Mouse (Mus musculus) retina, adult 2 months (tissue): ENCODE measurements around the gene Mrps21.
A peak's percentile ranks its signal among the peaks of the same experiment; 100 is the strongest.
"Not testable (repeated sequence)": the region's sequence is repeated elsewhere in the genome, so short reads cannot be mapped to it uniquely, and the experiment has no call there.

Experiments used
- DNase-seq: peaks from one replicate; pipeline ENCODE4 v3.0.0-alpha.2; 2012; ENCODE audit warnings: low read depth, low spot score

Mrps21 gene

DNA sequence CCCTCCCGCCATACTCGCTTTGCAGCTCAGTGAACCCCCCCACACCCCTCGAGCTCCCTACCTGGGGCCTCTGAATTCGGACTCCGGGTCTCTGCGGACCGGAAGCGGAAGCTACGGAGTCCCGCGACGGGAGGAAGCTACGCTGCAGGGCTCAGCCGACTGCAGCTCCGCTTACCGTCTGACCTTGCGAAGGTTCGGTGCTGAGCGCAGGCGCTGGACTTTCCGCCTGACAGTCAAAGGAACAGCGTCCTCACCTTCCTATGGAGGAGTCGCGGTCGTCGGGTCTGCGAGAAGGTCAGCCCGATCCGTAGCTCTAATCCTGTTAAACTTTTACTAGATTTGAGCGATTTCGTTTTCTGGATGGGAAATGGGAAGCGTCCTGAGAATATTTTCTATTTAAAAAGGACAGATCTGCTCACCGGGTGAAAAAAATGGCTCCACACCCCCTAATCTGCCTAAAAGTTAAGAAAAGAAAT lies at the start of gene Mrps21:
TSS of gene Mrps21 (minus strand) at position 128 of the 476 bp plus-strand sequence.
- DNase-seq, result peak; percentile 77

DNA sequence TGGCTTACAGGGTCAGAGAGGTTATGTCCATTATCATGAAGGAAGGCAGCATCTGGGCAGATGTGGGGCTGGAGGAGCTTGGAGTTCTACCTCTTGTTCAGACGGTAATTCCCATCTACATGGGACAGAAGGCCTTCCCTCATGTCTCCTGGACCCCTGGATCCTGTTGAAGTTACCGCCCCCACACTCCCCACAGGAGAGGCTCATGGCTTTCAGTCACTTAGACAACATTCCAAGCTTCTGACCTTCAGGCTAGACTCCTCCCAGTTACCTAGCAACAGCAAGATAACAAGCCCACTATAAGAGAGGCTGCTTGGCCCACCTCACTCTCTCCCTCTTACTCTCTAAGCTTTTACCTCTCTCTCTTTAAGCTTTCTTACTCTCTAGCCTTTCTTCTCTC lies 49.2 kb upstream of the Mrps21 start:
- not testable (repeated sequence) for DNase-seq

DNA sequence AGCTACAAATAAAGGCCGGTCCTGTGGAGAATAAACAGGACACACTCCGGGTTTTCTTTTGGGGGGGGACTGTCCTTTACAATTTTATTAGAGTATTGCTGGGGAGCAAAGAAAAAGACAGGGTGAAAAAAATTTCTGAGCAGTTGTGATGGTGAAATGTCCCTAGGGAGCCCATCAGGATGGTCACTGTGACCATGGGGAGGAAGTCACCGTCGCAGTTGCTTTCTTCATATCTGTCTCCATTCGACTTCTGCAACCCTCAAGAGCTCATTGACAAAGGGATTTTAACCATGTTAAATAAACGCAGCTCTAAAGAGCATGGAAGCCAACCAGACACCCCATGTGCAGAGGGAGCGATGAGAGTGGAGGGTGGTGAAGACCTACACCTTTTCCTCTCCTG lies 45.4 kb upstream of the Mrps21 start:
- no peak for DNase-seq

DNA sequence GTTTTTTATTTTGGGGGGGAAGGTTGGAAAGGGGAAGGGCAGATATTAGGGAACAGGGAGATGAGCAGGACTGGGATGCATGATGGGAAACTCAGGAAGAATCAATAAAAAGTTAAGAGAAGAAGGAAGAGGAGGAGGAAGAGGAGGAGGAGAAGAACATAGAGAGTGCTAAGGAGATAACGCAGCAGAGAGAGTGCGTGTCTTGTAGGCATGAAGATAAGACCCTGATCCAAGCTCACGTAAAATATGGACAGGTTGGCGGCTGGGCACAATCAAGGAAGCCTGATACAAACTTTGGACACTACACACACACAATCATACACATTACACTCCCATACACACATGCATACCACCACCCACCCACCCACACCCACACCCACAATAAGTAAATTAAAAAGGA lies 43.4 kb upstream of the Mrps21 start:
- no peak for DNase-seq

DNA sequence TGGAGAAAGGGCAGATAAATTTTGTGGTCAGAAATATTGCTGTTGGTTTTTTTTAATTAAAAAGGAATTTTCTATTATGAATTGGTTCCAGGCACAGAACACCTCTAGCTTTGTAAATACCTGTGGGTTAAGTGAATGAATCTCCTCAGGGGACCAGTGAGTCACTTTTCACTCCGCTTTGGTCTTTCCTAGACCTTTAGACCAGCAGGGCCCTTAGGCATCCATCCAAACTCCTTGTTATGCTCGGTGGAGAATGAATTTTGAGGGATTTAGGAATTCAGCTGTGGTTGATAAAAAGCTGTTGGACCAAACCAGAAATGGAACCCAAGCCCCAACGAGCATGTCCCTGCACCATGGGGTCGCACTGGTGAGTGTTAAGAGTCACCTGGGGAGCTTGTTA lies 36.3 kb upstream of the Mrps21 start:
- DNase-seq, result no peak

DNA sequence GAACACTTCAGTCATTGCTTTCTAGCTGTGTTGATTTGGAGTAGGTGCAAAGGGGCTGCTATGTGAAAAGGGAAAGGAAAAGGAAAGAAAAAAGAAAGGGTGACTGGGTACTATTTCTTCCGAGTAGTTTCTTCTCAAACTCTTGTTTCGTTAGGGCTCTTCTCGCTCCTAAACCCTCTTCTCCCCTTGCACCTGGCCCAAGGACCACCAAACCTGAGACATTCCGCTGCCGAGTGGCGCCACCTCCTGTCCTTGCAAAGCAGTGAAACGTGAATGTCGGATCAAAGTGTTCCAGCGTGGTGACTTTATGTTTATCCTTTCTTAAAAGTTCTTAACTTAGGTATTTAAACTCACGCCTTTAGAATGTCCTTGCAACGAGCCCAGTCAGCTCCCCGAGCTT lies 35.5 kb upstream of the Mrps21 start:
- DNase-seq, result no peak

DNA sequence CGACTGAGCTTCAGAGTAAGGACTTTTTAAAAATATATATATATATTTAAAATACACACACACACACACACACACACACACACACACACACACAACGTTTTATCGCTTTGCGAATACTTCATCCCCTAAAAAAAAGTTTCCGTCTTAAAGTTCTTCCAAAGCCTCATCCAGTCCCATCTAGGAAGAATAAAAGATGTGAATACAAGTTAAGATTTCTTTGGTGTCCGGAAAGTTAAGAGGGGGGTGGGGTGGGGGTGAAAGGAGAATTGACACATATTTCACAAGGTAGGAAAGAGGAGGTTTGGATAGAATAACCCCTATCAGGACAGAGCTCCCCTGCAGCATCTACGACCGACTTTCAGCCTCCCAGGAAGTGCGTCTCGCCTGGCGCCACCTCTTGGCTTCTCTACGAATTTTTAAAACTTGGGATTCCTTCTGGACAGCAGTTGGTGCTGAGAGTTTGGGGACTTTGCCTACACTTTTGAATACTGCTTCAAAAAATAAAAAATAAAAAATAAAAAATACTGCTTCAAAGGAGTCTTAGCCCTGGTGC lies 34.7 kb upstream of the Mrps21 start:
- no peak for DNase-seq

DNA sequence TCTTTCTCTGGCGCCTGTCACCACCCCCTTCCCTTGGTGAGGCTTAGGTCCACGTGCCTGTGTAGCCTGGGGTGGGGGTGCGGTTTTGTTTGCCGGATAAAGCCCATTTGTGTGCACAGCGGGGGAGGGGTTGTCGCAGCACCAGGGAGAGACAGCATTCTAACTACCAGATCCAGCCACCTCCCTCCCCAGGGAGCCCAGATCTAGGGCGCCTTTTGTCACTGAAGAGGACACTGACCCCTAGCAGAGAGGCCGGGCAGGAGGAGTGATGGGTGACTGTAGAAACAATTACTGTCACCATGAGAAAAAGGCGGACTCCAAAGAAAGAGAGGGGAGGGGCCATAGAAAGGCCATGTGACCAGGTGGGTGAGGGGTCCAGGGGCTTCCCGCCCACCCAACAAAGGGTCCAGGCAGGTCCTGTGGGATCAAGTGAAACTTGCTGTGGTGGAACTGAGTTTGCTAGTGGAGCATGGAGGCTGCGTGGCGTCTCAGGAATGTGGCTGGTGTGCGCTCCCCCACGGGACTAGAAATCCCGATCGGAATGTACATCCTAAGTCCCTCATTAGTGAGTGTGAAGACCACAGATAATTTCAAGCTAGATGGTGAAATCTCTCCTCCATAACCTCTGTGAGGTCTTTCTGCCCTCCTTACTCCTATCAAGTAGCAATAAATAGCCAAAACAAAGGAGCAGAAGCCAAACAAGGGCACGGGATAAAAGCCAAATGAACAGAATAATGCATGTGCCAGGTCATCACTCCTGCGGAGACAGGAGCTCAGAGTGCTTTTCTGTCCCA lies 34.0 kb upstream of the Mrps21 start:
- no peak for DNase-seq

DNA sequence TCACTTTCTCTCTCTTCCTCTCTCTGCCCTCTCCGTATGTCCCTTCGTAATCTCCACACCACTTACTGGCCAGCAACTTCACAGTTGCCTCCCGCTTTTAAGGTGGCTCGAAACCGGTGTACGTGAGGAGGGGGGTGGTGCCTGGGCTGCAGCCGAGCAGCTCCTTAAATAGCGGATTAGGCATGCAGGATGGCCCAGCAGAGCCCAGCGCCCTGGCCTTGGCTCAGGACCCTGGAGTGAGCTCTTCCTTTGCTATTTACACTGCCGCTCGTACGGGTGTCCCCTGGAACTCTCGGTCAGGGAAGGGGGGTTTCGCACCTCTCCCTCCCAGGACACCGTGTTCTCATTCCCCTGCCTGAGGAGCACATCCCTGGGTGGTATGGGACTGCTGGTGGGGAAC lies 33.2 kb upstream of the Mrps21 start, which contains the start of gene Car14:
TSS of gene Car14 (minus strand) at position 124 of the 400 bp plus-strand sequence.
- no peak for DNase-seq

DNA sequence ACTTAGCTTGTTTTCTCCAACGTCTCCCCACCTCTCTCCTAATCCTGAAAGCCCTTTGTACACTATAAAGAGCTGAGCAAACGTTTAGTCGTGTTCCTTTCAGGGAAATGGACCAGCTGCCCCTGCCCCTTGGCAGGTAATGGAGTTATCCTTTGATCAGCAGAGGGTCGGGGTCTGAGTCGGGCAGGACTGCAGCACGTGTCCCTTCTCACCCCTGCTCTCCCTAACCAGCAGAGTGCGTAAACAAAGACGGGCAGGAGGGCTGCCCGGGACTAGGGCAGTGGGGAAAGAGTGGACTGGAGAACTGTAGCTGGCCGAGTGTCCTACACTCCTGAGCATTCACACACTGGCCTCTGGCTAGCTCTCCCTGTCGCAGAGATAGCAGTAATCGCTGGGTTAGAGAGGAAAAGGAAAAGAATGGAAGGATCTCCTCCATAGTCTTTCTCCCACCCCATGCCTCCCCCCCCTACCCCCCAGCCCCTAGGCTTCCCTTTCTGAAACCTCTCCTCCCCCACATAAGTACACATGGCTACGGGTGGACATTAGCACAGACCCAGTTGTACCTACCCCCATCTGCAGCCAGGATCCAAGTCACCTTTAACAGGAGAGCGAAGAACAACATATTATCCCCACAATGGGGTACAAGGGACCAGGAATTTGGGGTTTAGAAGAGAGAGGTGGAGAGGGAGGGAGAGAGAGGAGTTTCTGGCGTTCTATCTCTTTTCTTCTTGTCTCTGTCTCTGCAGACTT lies 32.6 kb upstream of the Mrps21 start:
- no peak for DNase-seq

DNA sequence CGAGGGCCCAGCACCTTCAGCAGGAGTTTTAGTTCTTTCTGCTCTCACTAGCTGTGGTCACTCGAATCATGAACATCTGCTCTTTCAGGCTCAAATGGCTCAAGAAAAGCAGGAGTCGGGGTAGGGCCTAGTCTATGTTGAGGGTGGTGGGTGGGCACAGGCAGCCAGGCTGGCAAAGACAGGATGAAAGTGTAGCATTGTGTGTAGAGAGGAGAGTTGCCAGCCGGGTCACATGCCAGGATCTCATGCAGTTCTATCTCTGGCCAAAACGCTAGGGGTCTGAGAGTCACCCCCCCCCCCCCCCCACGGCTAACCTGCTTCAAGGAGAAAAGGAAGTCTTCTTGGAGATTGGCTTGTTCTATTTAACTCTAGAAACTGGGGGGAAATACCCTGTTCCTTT lies 31.3 kb upstream of the Mrps21 start:
- DNase-seq, result no peak

DNA sequence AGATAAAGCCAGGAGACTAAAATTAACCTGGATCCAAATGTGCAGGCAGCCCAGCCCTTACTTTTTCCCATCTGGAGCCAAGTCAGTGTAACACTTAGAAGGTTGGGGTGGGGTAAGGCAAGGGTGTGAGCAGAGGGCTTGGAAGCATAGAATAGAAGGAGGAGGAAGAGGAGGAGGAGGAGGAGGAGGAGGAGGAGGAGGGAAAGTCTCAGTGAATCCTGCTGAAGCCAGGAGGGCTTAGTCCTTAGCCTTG lies 31.0 kb upstream of the Mrps21 start:
- DNase-seq, result no peak

DNA sequence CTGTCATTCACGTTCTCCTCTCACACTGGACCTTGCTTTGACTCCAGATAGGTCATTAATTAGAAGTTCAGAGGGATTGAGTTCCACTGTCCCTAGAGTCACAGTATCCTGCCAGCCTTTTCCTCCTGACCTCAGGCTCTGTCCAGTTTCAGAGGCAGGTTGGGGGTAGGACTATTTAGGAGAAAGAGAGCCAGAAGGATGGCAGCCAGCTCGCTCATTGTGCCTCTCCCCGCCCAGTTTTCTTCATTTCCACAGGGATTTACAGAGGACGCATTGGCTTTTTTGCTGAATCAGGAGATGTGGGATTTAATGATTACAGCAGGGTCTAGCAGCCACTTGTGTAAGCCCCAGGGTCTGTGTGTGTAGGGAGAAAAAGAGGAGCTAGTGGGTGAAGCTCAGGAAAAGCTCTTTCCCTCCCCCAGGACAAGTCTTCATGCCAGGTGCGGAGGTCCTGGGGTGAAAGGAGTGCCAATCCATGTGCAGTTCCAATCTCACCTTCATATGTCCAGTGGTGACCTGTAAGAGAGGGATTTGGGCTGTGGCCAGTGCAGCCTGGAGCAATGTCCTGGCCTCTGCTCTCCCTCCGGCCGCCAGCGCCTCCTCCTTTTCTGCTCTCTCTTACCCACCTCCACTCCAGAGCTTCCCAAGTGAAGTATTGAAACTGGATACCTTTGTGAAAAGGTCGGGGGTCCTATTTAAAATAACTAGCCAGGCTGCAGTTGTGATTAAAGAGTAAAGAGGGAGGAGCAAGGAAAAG lies 30.5 kb upstream of the Mrps21 start:
- DNase-seq, result no peak

DNA sequence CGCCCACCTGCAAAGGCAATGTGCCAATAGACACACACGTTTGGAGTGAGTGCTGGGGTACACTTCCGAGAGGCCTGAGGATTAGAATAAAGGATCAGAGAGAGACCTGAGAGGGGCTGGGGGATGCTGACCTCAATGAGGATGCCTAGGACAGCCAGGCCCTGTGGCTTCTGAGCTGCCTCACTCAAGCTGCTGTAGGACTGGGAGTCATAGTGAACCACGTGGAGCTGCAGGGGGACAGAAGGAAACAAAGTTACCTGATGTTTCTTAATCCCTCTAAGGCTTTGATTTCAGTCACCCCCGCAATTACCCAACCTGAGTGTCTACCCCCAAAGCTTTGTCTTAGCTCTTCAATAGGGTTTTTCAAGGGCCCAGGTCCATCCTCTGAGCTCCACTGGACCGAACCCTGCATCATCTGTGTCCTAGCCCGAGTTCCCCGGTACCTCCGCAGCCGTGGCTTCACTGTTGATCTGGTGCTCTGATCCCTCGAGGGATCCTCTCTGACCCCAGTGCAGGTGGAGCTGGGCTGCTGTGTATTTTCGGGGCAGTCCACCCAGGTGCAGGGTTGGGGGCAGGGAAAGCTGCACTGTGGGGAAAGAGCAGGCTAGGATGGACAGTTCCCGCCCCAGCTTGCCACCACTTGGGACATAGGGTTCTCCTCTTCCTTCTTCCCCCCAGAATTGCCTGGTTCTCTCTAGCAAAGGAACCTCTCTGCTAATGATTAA lies 28.6 kb upstream of the Mrps21 start:
- DNase-seq, result no peak

DNA sequence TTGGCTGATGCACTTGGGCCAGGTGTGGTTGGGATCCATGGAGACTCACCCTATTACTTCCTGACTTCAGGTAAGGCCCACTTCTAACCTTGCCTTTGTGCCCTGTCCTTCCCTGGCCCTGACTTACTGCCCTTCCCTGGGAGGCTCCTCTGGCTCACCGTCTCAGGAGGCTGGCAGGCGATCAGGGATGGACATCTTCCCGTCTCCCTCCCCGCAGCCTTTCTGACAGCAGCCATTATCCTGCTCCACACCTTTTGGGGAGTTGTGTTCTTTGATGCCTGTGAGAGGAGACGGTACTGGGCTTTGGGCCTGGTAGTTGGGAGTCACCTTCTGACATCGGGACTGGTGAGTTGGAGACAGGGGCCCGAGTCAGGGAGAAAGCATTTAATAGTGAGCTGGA lies 24.2 kb upstream of the Mrps21 start:
- DNase-seq, result not testable (repeated sequence)

DNA sequence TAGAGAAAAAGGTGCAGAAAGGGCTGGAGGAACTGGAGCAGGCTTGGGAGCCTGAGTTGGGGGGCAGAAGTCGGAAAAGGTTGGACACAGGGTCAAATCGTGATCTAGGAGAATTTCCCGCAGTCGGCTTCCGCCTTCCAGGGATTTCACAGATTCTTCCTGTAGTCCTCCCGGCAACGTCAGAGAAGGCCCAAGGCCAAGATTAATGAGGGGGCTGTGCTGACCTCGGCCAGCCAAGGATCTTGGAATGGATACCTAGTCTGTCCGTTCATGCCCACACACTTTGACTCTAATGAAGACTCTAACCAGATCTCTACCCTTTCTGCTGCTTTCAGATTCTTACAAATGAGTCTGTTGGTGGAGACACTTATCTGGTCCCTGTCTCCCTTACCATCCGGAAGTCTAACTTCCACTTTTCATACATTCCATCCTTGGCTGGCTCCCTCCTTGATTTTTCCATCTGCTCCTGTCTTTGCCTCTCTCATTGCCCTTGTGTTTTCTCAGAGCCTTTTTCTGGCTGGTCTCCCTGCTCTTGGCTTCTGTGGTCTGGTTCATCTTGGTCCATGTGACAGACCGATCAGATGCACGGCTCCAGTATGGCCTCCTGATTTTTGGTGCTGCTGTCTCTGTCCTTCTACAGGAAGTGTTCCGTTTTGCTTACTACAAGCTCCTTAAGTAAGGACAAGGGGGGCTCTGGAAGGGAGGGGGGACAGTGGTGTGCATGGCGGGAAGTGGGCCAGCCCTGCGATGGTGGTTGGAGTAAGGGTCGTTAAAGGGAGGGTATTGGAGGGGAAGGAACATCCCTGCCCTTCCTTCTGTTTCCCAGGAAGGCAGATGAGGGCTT lies 23.2 kb upstream of the Mrps21 start:
- no peak for DNase-seq

DNA sequence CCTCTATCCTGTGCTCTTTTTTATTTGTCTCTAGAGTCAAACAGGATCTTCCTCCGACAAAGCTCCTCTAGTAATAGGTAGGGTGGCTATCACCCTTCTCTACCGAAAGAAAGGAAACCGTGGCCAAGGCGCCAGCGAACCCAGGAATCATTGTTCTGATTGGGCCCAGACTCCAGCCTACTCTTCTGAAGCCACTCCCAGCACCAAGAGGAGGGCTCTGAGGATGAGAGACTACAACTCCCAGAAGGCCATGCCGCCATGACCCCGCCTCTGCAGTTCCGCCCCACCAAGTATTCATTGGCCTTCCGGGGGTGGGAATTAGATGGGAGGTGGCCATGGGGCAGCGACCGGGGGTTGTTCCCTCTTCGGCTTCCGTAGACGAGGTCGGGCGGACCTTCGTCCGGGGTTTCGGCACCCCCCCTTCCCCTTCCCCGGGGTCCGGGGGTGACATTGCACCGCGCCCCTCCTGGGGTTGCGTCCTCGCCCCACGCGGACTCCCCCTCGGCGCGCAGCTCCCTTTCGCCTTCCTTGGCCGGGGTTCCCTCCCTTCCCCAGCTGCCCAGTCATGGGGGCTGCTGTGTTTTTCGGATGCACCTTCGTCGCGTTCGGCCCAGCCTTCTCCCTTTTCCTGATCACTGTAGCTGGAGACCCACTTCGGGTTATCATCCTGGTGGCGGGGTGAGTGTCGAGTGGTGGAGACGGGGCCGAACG lies 22.4 kb upstream of the Mrps21 start, which contains the start of gene Aph1a:
TSS of gene Aph1a (plus strand) at position 364 of the 711 bp plus-strand sequence.
- peak; percentile 92 for DNase-seq

DNA sequence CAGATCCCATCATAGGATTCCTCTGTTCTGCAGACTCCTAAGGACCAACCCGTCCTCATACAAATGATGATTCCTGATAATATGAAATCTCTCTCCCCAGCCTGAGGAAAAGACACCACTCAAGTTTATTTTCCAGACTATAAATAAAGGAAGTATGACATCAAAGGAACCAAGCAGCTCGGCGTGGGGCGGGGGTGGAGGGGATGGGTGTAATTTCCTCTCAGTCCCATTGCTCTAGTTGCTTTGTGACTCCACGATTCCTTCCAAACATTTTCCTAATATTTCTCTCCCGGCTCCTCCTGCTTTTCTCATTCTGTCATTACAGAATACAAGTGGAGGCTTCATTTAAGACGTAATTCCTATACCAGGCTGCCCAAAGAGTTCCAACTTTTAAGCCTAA lies 21.8 kb upstream of the Mrps21 start:
- DNase-seq, result no peak
